Mouse (Mus musculus) layer of hippocampus, postnatal 36 days (tissue): ENCODE data around the gene Srbd1. TPM values are rescaled to one million over a fixed set of nuclear protein-coding genes. Genes with fewer than 3 reads are reported as not detected.

ENCODE experiments used
- DNase-seq, 2 experiments: peaks; one replicate each; pipeline ENCODE4 v3.0.0; 2022
- total RNA-seq, 2 experiments: library from RNA; stranded (reverse); gene quantifications; 2 replicates each; pipeline ENCODE4 v1.2.3; 2021

Srbd1 gene
- total RNA-seq, 2 experiments from 2014 or later = 16.2 to 16.6 TPM

DNA sequence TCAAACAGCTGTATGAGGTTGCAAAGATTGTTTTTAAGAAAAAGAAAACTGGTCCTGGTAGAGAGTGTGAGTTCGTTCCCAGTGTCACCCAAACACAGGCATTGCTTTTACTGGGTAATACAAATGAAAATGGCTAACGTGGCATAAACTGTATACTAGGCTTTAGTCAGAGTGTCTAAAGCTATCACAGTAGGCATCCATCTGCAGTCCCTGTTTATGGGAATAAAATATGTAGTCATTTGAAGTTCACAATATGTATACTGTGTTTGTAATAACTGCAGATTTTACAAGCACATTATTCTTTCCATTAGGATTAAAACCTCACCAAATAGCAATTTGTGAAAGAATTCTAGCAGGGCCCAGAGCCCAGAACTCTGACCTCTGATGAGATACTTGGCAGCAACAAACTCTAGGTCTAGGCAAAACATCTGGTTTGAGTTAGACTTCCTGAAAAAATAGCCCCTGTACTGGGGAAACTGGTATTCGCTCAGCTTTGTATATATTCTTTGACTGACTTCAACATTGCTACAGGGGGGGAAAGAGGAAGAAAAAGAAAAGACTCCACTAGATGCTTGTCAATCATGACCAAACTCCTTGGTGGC lies 112.8 kb downstream of the Srbd1 start:
- no peak for DNase-seq

DNA sequence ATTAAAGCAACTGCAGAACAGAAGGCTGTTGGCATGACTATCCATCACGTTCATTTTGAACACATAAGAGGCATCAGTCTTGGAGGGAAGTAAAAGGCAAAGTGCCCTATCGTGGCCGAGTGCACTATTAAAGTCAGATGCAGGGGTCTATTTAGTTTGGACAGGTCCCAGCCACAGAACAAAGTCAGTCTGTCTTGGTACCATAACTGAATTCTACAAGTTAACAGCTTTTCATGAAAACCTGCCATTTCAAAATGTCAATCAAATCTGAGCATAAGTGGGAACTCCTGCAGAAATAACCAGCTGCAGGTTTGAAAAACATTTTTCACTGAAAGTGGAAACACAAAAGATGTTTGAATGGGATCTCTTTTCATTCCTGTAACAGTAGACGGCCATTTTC lies 115.0 kb downstream of the Srbd1 start:
- no peak for DNase-seq

DNA sequence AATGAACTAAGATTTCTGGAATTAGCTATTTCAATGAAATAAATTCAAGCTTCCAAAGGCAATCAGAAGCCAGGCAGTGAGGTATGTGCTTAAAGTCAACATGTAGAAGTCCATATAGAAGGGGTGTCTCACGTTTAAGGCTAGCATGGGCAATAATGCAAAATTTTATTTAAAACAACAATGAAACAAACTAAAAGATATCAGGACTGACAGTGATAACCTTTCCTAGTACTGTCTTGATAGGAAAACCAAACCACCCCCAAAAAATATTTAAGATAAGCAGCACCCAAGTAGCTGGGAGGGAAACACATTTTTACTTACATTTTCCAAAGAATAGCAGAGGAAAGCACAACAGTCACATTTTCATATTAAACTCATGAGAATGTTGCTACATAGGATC lies 115.8 kb downstream of the Srbd1 start:
- no peak for DNase-seq

DNA sequence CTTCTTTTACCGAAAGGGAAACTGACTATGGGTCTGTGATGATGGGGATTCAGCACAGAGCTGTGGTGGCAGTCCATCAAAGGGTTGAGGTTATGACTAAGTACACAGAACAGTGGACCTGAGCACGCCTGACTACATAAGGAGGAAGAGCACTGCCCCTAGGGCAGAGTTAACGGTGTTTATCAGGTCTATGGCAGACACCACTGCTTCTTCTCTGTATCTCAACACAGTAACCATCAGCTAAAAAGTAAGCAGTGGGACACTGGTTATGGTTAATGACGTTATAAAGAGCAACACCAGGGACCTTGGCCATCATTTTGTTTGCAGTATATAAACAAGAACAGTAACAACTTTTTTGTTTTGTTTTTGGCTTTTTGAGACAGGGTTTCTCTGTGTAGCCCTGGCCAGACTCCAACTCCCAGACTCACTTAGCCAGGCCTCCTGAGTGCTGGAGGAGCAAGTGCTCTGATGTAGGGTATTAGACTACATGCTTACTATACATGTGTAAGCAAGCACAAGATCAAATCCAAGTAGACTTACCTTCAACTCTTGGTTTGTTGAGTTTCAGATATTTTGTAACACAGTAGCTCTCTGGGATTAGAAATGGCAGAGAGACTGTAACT lies 117.3 kb downstream of the Srbd1 start:
- DNase-seq = no peak

DNA sequence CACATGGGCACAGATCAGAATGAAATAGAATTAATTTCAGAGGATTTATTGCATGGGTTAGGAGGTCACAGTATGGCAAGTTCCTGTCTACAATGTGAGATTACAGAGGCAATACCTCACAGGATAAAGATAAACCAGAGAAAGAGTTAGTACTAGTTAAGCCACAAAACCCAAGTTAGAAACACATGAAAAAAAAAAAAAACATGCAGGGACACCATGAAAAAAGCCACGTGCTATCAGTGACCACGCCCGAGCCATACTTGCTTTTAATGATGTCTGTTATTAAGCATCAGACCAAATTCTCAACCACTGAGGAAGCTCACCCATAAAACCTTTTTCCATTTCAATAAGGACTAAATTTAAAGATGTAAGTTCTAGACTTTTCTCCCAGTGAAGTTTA lies 120.4 kb downstream of the Srbd1 start:
- DNase-seq = no peak

DNA sequence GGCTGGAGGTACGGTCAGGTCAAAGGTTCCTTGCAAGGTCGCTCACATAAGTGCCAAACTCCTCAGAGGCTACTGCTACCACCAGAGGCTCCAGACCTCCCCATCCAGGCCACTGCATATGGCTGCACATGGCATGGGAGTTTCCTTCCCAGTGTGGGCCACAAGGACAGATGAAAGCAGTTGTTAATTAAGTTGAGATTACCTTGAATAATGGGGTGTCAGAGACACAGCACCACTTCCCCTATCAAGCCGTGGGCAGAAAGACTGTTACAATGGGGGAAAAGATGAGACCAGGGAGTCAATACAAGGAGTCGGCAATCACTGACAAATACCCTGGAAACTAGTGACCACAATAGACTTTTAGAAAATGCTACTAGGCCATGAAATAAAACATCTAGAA lies 122.6 kb downstream of the Srbd1 start:
- no peak for DNase-seq

DNA sequence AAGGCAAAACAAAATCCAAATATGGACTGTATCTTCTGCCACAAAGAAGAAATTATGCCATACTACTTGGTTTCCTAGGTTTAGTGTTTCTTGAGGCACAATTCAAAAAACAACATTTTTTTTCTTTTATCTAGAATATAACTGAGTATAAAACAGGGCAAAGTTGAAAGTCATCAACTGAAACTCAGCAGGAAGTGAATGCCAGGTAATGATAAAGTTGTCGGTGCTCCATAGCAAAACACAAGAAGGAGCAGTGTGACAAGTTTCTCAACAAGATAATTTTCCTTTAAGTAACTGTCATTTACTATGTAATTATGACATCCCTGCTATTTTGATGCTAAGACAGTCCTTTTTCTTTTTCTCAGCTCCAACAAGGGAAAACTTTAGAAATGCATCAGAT lies 123.2 kb downstream of the Srbd1 start:
- DNase-seq = no peak

DNA sequence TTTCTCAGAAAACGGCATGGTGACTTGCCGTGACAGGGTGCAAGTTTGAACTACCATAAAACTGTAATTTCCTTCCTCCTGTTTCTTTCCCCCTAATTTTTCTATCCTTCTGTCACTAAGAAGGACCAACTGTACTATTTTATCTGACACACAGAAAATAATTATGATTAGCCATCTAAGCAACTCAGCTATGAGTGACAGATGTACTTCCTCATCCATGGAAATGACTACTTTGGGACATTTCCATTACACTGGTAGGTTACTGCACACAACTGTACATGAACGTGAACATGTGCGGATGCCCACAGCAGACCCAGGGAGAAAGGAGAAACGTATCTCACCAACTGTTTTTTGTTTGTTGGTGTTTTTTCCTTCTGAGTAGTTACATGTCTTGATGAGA lies 123.7 kb downstream of the Srbd1 start:
- no peak for DNase-seq

DNA sequence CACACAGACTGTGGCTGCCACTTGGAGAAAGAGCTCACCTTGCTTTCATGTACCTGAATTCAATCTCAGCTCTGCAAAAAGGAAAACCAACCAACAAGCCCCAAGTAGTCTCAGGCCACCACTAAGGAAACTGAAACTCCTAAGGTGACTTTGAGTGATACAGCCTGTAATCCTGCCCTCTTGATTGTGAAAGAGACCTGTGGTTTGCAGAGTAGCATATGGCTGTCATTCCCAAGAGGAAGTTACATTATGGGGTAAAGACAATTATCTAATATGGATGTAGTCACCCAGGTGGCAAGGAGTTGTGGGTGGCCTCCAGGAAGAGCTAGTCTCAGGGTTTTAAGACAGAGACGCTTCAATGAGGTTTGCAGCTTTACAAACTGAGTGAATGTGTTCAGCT lies 125.2 kb downstream of the Srbd1 start:
- DNase-seq = no peak

DNA sequence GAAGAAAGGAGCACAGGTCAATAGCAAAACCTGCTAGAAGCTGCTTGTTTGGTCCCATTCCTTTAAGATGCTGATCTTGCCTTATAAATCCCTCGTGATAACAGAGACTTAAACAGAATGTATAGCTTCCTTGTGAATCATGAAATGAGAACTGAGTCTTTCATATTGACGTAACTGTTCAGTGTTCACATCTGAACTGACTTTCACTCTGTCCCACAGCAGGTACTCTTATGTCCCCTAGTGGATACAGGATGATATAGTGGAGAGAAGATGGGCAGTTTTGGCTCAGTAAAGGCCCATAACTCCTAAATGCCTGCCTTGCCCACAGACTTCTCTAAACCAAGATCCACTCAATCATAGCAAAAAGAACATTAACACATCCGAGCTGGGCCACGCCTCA lies 130.7 kb downstream of the Srbd1 start:
- no peak for DNase-seq

DNA sequence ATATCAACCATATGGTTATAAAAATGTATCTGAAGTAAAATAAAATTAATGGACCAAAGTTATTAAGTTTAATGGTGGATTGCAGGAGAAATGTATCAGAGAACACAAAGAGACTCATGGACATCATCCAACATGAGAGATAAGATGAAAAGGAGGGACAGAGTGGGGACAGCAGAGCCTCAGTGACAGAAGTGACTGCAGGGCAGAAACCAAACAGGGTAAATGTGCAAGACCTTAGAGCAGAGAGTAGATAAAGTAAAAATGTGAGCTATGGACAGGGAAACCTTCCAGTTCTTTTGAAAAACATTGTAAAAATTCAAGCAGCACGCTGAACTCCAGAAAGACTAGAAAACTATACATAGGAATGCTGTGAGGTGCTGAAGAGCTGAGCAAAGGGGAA lies 132.4 kb downstream of the Srbd1 start:
- no peak for DNase-seq

DNA sequence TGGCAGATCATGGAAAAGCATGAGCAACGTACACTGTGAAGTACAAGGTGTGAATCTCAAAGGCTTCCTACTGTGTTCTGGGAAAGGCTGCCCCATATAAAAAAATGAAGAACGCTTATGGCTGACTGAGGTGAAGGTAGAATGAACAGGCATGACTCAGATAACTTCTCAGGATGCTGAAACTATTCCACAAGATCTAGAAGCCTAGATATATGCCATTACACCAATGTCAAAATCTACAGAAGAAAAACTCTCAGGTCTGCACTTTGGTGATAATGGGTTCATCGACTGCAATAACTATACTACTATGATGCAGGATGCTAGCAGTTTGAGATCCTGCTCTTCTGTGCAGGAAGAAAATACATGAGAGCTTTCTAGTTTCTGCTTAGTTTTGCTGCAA lies 133.1 kb downstream of the Srbd1 start:
- no peak for DNase-seq

DNA sequence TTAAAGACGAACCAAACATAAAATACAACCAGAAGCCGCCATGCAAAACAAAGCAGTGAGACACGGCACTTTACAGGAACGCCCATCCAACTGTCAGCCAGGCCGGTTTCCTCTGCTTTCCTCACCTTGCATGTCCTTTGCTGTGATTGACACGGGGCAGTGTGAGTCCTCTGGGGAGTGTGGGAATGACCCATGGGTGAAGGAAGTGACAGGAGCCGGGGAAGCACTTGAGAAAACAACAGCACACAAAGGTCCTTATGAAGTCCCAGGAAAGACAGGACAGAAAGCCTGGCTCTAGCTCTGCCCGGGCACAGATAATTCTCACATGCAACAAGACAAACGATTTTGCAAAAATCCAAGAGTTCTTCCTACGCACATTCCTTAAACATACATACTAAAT lies 136.6 kb downstream of the Srbd1 start:
- no peak for DNase-seq

DNA sequence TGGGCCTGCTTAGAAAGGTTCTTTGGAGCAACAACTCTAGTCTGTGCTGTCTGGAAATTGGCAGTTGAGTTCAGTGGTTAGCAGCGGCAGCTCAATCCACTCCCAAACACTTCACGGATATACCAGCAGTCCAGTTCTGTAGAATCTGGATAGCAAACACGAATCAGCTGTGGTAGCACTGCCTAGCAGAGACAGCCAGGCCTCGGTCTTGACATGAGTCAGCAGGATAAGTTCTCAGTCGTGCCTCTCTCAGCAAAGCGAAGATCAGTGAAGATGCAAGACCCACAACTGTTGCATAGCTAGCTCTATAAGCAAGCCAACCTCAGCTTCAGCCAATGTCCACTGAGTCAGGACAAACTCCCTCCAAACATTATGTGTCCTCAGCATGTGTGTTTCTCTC lies 142.9 kb downstream of the Srbd1 start:
- DNase-seq = no peak

DNA sequence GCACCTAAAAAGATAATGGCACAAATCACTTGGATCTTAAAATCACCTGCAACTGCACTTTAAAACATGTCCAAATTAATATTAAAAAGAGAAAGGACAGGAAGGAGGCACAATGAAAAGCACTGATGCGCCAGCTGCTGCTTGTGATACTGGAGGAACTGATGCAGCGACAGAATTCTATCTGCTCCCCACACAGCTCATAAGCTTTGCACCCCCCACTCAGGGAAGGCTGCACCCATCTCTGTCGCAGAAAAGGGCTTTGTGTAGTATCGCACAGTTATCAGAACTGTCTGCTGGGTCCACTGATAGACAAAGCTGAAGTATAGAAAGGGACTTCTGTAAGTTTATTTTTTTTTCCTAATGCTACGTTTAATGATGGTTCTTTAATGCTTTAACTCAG lies 143.3 kb downstream of the Srbd1 start:
- no peak for DNase-seq

DNA sequence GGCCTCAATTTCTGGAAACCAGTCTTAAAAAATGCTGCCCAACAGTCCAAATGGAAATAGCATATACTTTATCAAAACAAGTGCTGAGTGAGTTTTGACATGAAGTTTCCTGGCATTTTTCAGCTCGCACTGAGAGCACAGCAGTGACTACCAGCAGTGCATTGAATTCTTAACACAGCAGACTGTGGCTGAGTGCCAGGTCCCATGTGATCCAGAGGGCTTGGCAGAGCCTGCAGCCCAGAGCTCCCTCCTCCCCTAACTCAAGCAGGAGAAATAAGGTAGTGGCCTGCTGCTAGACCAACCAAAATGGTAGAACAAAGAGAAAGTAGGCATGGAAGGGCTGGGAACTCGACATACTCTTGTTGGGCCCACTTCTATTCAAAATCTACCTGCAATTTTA lies 149.2 kb downstream of the Srbd1 start:
- peak; percentile 48 to 70 for DNase-seq

DNA sequence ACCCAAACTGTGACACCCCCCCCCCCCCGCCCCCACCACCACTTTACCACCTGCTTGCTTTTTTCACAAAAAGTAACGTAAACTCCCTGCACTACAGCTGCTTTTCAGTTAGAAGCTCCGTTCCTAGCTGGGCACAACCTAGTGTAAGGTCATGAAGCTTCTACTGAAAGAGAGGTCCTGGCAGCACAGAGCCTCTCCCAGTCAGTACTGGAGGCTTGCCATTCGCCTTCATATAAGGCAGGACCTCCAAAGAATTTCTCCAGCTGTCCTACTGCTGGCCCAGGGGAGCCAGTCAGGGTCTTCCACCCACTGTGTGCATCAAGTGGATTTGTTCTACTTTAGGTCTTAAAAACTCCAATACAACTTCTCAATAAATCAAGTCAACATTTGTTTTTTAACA lies 149.9 kb downstream of the Srbd1 start:
- DNase-seq = no peak

DNA sequence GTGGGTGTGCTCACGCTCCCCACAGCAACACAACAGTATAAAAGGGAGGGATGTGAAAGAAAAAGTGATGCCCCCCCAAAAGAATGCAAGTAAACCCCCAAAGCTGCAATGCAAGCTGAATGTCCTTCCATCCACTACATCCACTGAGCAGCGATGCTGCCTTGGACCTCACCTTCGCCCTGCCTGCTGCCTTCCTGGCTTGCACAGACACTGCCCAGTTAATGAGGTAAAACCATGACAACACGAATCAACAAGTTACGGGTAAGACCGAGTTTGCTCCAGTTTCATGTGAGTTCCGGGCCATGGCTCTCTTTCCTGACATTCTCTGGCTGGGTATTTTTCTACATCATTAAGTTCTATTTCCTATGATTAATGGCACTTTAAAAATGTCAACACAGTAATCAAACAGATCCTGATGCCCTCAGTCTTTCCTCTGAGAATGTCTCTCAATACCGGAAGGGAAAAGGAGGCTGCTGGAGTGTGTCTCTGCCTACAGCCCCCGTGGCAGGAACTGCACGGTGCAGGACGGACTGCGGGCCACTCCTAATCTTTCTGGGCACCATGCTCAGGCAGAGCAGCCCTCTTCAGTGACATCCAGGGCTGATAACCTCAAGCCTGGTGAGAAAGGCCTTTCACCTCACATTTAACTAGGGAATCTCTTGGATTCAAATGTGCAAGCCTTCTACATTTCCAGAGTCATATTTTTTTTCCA lies 155.8 kb downstream of the Srbd1 start:
- DNase-seq = no peak

DNA sequence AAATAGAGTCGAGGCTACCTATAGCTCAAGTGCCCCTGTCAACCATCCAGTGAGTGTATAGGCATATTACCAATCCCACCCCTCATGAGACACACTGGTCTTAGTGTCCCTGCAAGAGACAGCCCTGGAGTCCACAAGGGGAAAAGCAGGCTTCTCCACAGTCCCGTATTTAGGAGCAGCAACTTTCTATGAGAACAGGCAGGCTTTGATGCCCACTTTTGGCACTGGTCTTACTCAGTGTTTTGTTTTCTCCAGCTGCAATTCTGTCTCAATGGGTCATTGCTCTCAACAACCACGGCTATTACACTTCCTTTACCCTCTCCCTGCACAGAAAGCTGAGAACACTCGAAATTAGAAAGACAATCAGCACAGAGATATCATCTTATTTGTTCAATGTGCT lies 157.4 kb downstream of the Srbd1 start:
- no peak for DNase-seq

DNA sequence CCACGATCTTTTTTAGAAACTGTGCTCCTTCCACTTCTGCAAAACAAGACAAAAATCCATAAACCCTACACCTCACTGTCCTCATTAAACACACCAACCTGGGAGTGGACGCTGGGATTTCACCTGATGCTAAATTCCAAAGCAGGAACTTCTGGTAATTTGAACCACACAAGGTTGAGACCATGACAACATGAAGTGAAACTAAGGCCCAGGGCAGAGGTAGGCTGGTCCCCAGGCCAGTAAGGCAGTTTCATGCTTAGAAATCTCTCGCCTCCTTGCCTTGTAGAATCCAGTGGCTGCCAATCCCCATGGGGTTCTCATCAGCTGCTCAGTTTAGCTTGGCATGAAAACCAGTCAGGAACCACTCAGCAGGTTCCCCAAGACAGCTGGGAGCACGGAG lies 158.4 kb downstream of the Srbd1 start:
- DNase-seq = no peak

DNA sequence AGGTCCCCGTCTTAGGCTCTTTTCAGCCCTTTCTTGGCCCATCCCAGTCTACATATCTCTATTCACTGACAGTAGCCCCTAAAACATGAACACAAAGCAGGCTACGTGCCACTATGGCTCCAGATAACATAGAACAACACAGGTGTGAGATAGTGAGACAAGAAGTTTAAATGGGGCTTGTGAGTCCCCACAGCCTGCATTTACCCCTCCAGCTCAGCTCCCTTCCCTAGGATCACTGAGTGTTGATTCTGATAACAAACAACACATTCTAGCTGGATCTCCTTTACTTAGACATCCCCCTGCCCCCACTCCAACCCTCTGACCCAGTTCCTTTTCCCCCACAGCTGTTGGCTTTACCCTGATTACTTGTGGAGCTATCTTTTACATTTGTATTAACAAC lies 158.8 kb downstream of the Srbd1 start:
- no peak for DNase-seq

DNA sequence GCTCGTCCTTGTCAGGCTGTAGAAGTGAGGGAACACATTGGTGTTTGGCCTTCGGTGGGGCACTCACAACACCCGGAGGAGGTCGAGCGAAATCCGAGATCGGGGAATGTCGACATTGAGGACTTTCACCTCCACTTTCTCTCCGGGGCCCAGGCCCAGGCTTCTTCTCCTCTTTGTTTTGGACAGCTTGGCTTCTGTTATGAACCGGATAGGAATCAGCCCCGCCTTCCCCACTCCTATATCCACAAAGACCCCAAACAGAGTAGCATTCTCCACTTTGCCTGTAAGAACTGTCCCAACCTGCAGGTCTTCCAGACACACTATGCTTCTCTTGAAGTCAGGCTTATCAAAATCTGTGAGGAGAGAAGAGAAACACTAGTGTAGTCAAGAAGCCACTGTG lies 159.8 kb downstream of the Srbd1 start:
- no peak for DNase-seq

DNA sequence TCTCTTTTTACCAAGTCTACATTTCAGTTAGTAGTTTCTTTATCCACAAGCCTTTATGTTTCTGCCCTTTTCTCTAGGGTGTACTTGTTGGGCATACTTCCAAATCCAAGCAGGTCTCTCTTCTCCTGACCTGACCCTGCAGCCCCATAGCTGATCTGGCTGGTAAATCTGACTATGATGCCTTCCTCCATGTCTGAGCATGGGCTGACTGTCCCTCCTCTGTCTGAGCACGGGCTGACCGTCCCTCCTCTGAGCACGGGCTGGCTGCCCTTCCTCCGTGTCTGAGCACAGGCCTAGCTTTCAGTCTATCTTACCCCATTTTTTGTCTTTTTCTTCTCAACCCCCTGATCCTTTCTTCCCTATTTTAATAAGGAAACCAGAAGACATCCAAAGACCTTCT lies 162.7 kb downstream of the Srbd1 start:
- DNase-seq = no peak

DNA sequence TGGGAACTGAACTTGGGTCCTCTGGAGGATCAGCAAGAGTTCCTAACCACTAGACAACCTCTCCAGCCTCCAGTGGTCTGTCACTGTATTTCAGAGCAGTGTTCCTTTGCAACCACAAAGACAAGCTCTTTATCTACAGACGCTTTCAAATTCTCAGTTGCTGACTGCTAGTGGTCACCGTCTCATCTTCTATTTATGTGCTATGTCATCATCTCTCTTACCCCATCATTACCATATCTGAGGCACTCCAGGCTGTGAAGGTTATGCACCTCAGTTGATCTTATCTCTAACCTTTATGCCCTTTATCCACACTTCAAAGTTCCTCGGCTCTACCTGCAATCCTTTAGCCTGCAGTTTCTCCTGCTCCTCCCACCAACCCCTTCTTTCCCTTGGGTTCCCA lies 163.1 kb downstream of the Srbd1 start:
- DNase-seq = no peak
